Mouse (Mus musculus) spleen, adult 2 months (tissue): Measurements from ENCODE around the gene Lrrc8c.

Experiments used
- CTCF ChIP-seq: fragments of 200-500 bp; IDR thresholded peaks from 2 replicates; pipeline ENCODE4 v1.5.1; 2011; ENCODE audit warnings: mild to moderate bottlenecking, inconsistent platforms; ENCODE audit not compliant: insufficient read depth, insufficient read length, insufficient replicate concordance; ENCODE audit errors: extremely low read depth
- POLR2A ChIP-seq: fragments of 200-500 bp; IDR thresholded peaks from 2 replicates; pipeline ENCODE4 v1.6.1; 2011; ENCODE audit warnings: low read depth, low read length, inconsistent platforms

GRCm38 (mm10) chr5:105484891-105485290 is 34.3 kb upstream of the Lrrc8c start:
- TF ChIP-seq POLR2A: no peak
- no peak for TF ChIP-seq CTCF
